Mouse (Mus musculus) C2C12 (cell line): Measurements from ENCODE around the gene Wfdc1.

Source experiments
- CTCF ChIP-seq: IDR thresholded peaks from one replicate; pipeline ENCODE4 v1.5.1; 2011; ENCODE audit not compliant: control insufficient read depth, insufficient read depth, insufficient read length
- MAX ChIP-seq: IDR thresholded peaks from one replicate; pipeline ENCODE4 v1.6.1; 2011; ENCODE audit warnings: mild to moderate bottlenecking, control low read depth
- USF1 ChIP-seq: IDR thresholded peaks from one replicate; pipeline ENCODE4 v1.6.1; 2011; ENCODE audit warnings: low read depth, mild to moderate bottlenecking, control low read depth, moderate library complexity

- no peak for TF ChIP-seq CTCF
- no peak for TF ChIP-seq MAX
- no peak for TF ChIP-seq USF1
Observed at GRCm38 (mm10) chr8:119646846-119647245, 19.3 kb upstream of the Wfdc1 start.
